Mouse (Mus musculus): Measurements from ENCODE around the gene Negr1.

- TF ChIP-seq CTCF (IDR thresholded peaks at IDR 0.05; ENCODE audit: low read depth, low read length) (no peak), TAL1 (conservative IDR thresholded peaks at IDR 0.05; ENCODE audit: low read depth, low read length) (no peak), GATA1 (IDR thresholded peaks at IDR 0.05; ENCODE audit: borderline replicate concordance, low read length) (no peak), POLR2AphosphoS5 (IDR thresholded peaks at IDR 0.05; ENCODE audit: insufficient replicate concordance, low read depth, low read length) (no peak)
Measured at GRCm38 (mm10) chr3:156871641-156872196, 310.1 kb downstream of the Negr1 start.
